Mouse (Mus musculus) c-Kit-negative CD71-positive TER-119-positive erythroid progenitor cells, embryonic 14.5 days (primary cell): ENCODE measurements around the gene Cnksr1.

Experiments used
- DNase-seq: peaks from one replicate; pipeline ENCODE4 v3.0.0-alpha.2; 2013; ENCODE audit warnings: low read depth, low spot score

Gene Cnksr1

DNA sequence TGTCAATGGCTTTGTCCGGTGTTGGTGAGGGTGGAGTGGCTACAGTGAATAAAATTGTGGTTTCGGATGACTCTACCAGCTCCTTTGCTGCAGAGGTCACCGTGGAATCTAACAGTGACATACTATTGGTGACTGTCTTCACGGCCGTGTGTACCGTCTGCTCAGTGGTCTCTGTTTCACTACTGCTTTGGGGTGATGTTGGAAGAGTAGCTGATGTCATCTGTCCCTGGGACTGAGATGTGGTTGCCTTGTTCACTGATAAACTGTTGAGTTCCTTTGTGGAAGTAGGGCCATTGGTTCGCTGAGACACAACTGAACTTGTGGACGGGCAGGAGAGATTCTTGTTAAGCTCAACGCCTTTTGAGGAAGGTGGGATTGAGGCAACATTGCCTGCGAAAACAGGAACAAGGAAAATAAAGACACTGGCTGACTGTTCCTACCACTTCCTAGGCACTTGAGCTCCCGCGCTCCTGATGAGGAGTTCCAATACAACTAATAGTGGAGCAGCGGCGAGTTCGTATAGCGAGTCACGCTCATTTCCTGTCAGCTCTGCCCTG, 34.8 kb downstream of the Cnksr1 start:
- DNase-seq: no peak

DNA sequence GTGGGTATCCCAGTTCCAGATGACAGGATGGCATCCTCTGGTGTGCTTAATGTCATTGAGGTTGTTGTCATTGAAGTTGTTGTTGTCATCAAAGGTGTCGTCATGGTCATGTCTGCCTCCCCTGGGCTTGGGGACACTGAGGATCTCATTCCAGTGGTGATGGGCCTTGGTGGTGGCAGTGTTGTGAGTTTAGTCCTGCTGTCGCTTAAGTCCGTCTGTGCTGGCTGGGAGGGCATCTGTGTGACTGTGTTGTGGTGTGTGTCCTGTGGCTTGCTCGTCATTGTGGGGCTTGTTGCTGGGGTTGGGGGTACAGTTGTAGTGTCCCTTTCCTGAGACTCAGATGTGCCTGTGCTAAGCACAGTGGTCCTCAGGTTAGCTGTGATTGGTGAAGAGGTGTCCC, 35.3 kb downstream of the Cnksr1 start, which contains the start of gene Gm7534:
TSS of gene Gm7534 (minus strand) at position 101 of the 400 bp plus-strand sequence.
- no peak for DNase-seq

DNA sequence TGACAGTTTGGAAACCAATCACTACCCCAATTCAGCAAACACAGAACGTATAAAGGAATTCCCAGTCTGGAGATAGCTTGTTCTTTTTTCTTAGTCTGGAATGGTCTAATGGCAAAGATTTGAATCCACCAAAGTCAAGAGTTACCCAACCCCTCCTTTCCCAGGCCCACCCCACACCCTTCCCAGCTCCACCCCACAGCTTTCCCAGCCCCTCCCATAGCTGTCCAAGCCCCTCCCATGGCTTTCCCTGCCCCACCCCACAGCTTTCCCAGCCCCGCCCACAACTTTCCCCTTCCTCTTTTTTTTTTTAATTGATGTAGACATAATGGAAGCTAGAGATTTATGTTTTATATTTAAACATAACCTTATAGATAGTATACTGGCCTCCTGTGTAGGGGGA, 38.8 kb downstream of the Cnksr1 start:
- DNase-seq: no peak

DNA sequence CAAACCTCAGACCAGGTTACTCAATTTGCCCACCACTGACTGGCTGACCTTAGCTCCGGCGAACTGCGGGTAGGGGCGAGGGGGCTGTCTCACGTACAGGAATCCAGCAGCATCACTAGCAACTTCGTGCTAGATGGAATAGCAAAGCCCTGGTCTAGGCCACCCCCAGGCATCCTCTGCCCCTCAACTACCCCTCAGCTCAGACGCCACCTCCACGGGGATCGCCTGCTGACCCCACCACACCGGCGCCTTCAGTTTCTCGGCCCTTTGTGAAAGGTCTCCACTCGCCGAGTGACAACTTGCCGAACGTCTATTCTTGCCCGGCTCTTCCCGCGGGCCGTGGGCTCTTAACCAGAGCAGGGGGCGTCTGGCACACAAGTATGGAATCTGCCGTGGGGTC, 51.9 kb downstream of the Cnksr1 start:
- DNase-seq: no peak

DNA sequence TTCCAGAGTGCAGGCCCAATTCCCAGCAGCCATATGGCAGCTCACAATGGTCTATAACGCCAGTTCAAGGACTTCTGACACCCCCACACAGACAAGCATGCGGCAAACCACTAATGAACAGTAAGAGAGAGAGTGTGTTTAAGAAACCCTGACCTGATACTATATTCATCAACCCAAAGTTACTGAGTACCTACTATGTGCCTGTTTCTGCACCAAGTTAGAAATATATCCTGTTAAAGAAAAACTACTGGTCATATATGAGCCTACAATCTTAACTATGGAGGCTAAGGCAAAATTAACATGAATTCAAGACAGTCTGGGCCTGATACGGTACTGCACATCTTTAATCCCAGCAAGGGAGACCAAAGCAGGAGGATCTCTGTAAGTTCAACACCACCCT, 52.6 kb downstream of the Cnksr1 start:
- DNase-seq: no peak

DNA sequence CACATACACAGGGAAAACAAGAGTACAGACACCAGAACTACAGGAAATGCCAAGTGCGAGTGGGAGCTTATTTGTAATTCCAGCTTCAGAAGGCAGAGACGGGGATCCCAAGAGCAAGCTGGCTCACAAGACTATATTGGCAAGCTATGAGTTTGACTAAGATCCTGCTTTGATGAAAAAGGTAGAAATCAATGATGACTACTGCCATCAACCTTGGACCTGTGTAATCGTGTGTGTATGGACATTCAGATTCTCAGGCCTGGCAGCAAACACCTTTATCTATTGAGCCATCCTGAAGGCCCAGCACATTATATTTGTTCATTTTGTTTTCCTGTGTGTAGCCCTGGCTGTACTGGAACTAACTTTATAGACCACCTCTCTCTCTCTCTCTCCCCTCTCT, 54.5 kb downstream of the Cnksr1 start:
- no peak for DNase-seq

DNA sequence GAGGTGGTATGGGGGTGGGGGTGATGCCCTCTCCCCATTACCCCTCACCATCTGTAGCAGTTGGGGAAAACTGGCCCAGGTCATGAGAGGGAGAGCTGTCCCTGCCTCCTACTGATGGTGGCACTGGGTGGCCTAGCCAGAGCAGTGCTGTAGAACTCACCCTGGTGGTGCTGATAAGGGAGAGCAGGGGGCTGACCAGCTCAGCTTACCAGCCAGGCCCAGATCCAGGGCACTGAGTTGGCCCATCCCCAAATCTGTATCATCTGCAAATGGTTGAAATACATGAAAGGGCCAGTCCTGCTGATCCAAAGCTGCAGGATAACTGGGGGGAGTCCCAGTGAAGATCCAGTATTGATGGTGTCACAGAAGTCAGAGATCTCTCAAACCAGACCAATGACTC, 56.4 kb downstream of the Cnksr1 start:
- no peak for DNase-seq

DNA sequence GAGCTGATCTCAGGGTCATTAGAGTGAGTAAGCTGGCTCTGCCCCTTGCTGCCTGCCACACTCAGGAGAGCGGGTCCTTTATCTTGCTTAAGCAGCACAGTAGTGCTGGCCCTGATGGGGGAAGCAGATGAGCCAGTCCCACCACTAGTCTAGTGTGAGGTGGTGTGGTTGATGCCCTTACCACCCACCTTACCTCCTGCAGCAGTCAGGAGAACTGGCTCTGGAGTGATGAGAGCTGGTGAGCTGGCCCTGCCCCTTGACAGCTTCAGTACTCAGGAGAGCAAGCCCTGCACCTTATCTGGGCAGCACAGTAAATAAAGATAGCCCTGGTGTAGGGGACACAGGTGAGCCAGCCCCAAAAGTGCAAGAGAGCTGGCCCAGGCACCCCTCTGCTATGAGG, 57.1 kb downstream of the Cnksr1 start:
- DNase-seq: no peak
